13 mouse cellular contexts compared by ENCODE assay signal in the genomic region with DNA sequence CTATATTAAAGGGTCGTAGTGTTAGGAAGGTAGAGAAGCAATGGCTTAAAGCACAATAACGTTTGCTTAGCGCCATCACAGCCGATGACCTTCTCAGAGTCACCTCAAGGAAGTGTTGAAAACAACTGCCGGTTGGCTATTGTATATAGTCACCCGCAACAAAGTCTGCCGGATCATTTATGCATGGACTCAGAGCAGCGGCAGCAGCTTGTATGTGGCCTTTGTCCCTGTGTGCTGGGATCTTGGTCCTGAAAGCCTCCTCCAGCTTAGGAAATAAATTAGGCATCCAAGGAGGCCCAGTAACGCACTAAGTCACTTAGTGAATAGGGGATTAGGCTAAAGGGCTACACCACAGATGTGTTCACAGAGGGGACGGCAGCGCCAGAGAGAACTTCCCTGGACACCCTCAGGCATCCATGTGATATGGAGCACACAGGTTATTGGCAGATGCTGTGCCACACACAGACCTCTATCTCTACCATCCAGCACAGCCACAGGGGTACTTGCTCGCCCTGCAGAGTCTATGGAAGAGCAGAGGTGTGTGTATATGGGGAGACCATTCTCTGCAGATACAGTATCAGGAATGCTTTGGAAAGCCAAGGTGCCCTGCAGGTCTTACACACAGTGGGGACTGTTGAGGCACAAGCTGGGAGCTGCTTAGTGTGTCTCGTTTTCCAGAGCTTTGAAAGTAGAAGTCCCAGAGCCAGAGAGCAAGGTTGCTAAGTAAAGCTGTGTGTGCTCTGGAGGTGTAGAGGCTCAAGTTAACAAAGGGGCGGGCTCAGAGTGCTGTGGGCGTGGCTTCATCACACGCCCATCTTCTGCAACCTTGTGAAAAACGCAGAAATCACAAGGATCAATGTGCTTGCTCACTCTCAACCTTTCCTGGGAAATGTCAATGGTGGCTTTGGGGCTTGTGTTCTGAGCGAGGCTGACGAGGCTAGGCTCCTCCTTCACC. TPM values are rescaled to one million over a fixed set of nuclear protein-coding genes. Genes with fewer than 3 reads are reported as not detected.
DNase-seq lines count a peak whose midpoint lies in the region; ATAC-seq and TF ChIP-seq lines count a peak whose summit lies in the region.
"Had no signal": no experiment of that assay in that cellular context is flagged by ENCODE, and none has a peak within 500 bp of the region (broad histone marks: within the 10 kb centered on the region; RNA-seq: fewer than 3 reads in every experiment).

No protein-coding gene starts in this region.

- DNase-seq in intestine, embryonic 14.5 days (ENCODE audit: low spot score), result peak; percentile 59
- DNase-seq in brain, embryonic 14.5 days (ENCODE audit: low read depth), result peak; percentile 67
- DNase-seq in mesoderm, embryonic 11.5 days (ENCODE audit: low read depth, low spot score), result peak; percentile 30
- no peak for DNase-seq in layer of hippocampus, adult 9-11 months
- DNase-seq in ovary, adult 18-20 months (ENCODE audit: low spot score), result no peak
- DNase-seq: adrenal gland, postnatal 10 days; cerebellum, postnatal 14 days; gastrocnemius, postnatal 36 days; right cerebral cortex, postnatal 14 days; thymus, postnatal 4 days had no signal

- H3K9me3 ChIP-seq in intestine, embryonic 14.5 days (ENCODE audit: control insufficient read depth, low read length), result no peaks in the 10 kb centered on the region
- no peaks in the 10 kb centered on the region for H3K9me3 ChIP-seq in intestine, postnatal 0 days (ENCODE audit: control insufficient read depth)
- no peaks in the 10 kb centered on the region for H3K9me3 ChIP-seq in forebrain, embryonic 16.5 days (ENCODE audit: control insufficient read depth, low read length)

- 61% methylated on average over 19 of the region's 19 CpGs for WGBS in intestine, embryonic 14.5 days
- WGBS in intestine, postnatal 0 days, result 60% methylated on average over 19 of the region's 19 CpGs
- 12% methylated on average over 19 of the region's 19 CpGs for WGBS in forebrain, embryonic 16.5 days

- TF ChIP-seq POLR2A in brain, embryonic 14.5 days (IDR thresholded peaks at IDR 0.05; ENCODE audit: borderline replicate concordance, extremely low read depth, insufficient read depth, insufficient read length, poor library complexity, severe bottlenecking), result no peak

- no peak for ATAC-seq in intestine, embryonic 14.5 days (replicated peaks; ENCODE audit: low FRiP score, low TSS enrichment, low read depth)
- no peak for ATAC-seq in intestine, postnatal 0 days
- peak; percentile 13; the same call in 1 of the 2 replicates for ATAC-seq in forebrain, embryonic 16.5 days
- ATAC-seq in frontal cortex, adult (ENCODE audit: low TSS enrichment), result no peak

- H3K9ac ChIP-seq in intestine, embryonic 14.5 days (ENCODE audit: low read length), result no peak overlapping the region
- no peak overlapping the region for H3K9ac ChIP-seq in intestine, postnatal 0 days (ENCODE audit: low read depth, low read length)
- no peak overlapping the region for H3K9ac ChIP-seq in forebrain, embryonic 16.5 days (replicated peaks; ENCODE audit: low read depth, low read length)

- H3K36me3 ChIP-seq in intestine, embryonic 14.5 days (ENCODE audit: control insufficient read depth, insufficient read depth, low read length), result no peaks in the 10 kb centered on the region
- no peaks in the 10 kb centered on the region for H3K36me3 ChIP-seq in intestine, postnatal 0 days (ENCODE audit: control insufficient read depth, insufficient read depth)
- no peaks in the 10 kb centered on the region for H3K36me3 ChIP-seq in forebrain, embryonic 16.5 days (ENCODE audit: control insufficient read depth, insufficient read depth)

- no peaks in the 10 kb centered on the region for H3K27me3 ChIP-seq in intestine, embryonic 14.5 days (replicated peaks; ENCODE audit: control insufficient read depth, insufficient read depth, low read length)
- H3K27me3 ChIP-seq in intestine, postnatal 0 days (replicated peaks; ENCODE audit: control insufficient read depth, insufficient read depth, low read length), result no peaks in the 10 kb centered on the region
- peaks cover 4% of the 10 kb centered on the region; the same call in 1 of the 2 replicates for H3K27me3 ChIP-seq in forebrain, embryonic 16.5 days (replicated peaks; ENCODE audit: control insufficient read depth, insufficient read depth, low read length)

- no peak overlapping the region for H3K27ac ChIP-seq in intestine, embryonic 14.5 days (ENCODE audit: low read depth)
- H3K27ac ChIP-seq in intestine, postnatal 0 days (ENCODE audit: low read depth, low read length), result no peak overlapping the region
- H3K27ac ChIP-seq in forebrain, embryonic 16.5 days (ENCODE audit: low read length), result no peak overlapping the region

- peaks cover 9% of the 10 kb centered on the region for H3K4me1 ChIP-seq in intestine, embryonic 14.5 days (replicated peaks; ENCODE audit: control insufficient read depth, insufficient read depth, low read length)
- H3K4me1 ChIP-seq in intestine, postnatal 0 days (replicated peaks; ENCODE audit: control insufficient read depth, insufficient read depth, low read length), result no peaks in the 10 kb centered on the region
- peaks cover 26% of the 10 kb centered on the region for H3K4me1 ChIP-seq in forebrain, embryonic 16.5 days (replicated peaks; ENCODE audit: control insufficient read depth, insufficient read depth, low read length)

- no peak overlapping the region; the same call in 1 of the 2 replicates for H3K4me2 ChIP-seq in intestine, embryonic 14.5 days (ENCODE audit: low read length)
- H3K4me2 ChIP-seq in intestine, postnatal 0 days (replicated peaks; ENCODE audit: low read depth), result no peak overlapping the region
- no peak overlapping the region for H3K4me2 ChIP-seq in forebrain, embryonic 16.5 days (ENCODE audit: low read length)

- no peak overlapping the region for H3K4me3 ChIP-seq in intestine, embryonic 14.5 days (ENCODE audit: low read depth, low read length)
- H3K4me3 ChIP-seq in intestine, postnatal 0 days (ENCODE audit: low read depth, low read length), result no peak overlapping the region
- H3K4me3 ChIP-seq in forebrain, embryonic 16.5 days (replicated peaks; ENCODE audit: low read length), result no peak overlapping the region

- no peak for TF ChIP-seq CTCF in intestine, postnatal 0 days (IDR thresholded peaks at IDR 0.05; ENCODE audit: low read depth)
- TF ChIP-seq CTCF in brain, embryonic 14.5 days (IDR thresholded peaks at IDR 0.05; ENCODE audit: borderline replicate concordance, extremely low read depth, insufficient read depth, insufficient read length), result no peak

RNA-seq across cellular contexts. Expression of a gene that starts 34.7 kb away (rescaled TPM):
- polyA plus RNA-seq in intestine, embryonic 14.5 days (2014; fragmentation: Nextera tagmentation; extraction: Ambion mirVana), result 0.63 and 0.72 TPM in 2 replicates
- 0.16 and 0.27 TPM in 2 replicates for polyA plus RNA-seq in intestine, postnatal 0 days (2015; fragmentation: Nextera tagmentation; extraction: Ambion mirVana)
- 0.67 and 0.97 TPM in 2 replicates for polyA plus RNA-seq in brain, embryonic 14.5 days (2012; rRNA removed)
- 0.84 and 0.87 TPM in 2 replicates for polyA plus RNA-seq in forebrain, embryonic 16.5 days (2015; fragmentation: Nextera tagmentation; extraction: Ambion mirVana)

Comparison
In these comparisons a context has a peak if more than half of its experiments do, and no peak if none do; other contexts are left out.
1. DNase-seq: peak in intestine, embryonic 14.5 days (single experiment), brain, embryonic 14.5 days (single experiment) and mesoderm, embryonic 11.5 days (single experiment); none in layer of hippocampus, adult 9-11 months (single experiment) and ovary, adult 18-20 months (single experiment).